Mouse (Mus musculus): ENCODE data around the gene 5730480H06Rik. TPM values are rescaled to one million over a fixed set of nuclear protein-coding genes. Genes with fewer than 3 reads are reported as not detected.

The 5730480H06Rik gene
- polyA plus RNA-seq, 1 experiment from 2014 or later = 11.1 TPM

- no peak overlapping the region for H3K9ac ChIP-seq (ENCODE audit: low read length)
- DNase-seq (ENCODE audit: low spot score) (no peak), ATAC-seq (ENCODE audit: low FRiP score, low TSS enrichment) (no peak)
- no peak for TF ChIP-seq CTCF (IDR thresholded peaks at IDR 0.05; ENCODE audit: low read depth)
- TF ChIP-seq EP300 (optimal IDR thresholded peaks at IDR 0.05) = no peak
- H3K4me3 ChIP-seq (ENCODE audit: low read depth, low read length) = no peak overlapping the region
- no peaks in the 10 kb centered on the region for H3K27me3 ChIP-seq (ENCODE audit: control insufficient read depth, insufficient read depth, low read length)
- H3K9me3 ChIP-seq (ENCODE audit: control insufficient read depth, low read length) = no peaks in the 10 kb centered on the region
- H3K4me1 ChIP-seq (replicated peaks; ENCODE audit: control insufficient read depth, insufficient read depth) = no peaks in the 10 kb centered on the region
- 62% methylated on average over 4 of the region's 4 CpGs for WGBS
- no peak overlapping the region for H3K4me2 ChIP-seq (replicated peaks; ENCODE audit: low read depth)
- H3K27ac ChIP-seq (replicated peaks) = no peak overlapping the region
- H3K36me3 ChIP-seq (ENCODE audit: control insufficient read depth, insufficient read depth, low read length) = 0 out of 2 replicates have a peak, but pooled peaks cover 4% of the 10 kb centered on the region
Observed at GRCm38 (mm10) chr5:48408276-48408675, 80.5 kb downstream of the 5730480H06Rik start.

- H3K36me3 ChIP-seq (ENCODE audit: control insufficient read depth, insufficient read depth, low read length) = no peaks in the 10 kb centered on the region
- H3K4me1 ChIP-seq (replicated peaks; ENCODE audit: control insufficient read depth, insufficient read depth) = no peaks in the 10 kb centered on the region
- H3K27me3 ChIP-seq (ENCODE audit: control insufficient read depth, insufficient read depth, low read length) = no peaks in the 10 kb centered on the region
- no peak overlapping the region for H3K4me3 ChIP-seq (ENCODE audit: low read depth, low read length)
- H3K9ac ChIP-seq (ENCODE audit: low read length) = no peak overlapping the region
- no peaks in the 10 kb centered on the region for H3K9me3 ChIP-seq (ENCODE audit: control insufficient read depth, low read length)
- 60% methylated on average over 5 of the region's 5 CpGs for WGBS
- ATAC-seq (ENCODE audit: low FRiP score, low TSS enrichment) = no peak
- no peak for DNase-seq (ENCODE audit: low spot score)
- TF ChIP-seq CTCF (IDR thresholded peaks at IDR 0.05; ENCODE audit: low read depth) (no peak), EP300 (optimal IDR thresholded peaks at IDR 0.05) (no peak)
- no peak overlapping the region for H3K4me2 ChIP-seq (replicated peaks; ENCODE audit: low read depth)
- H3K27ac ChIP-seq (replicated peaks) = no peak overlapping the region
Observed at GRCm38 (mm10) chr5:48410348-48410747, 82.6 kb downstream of the 5730480H06Rik start.

- no peaks in the 10 kb centered on the region for H3K9me3 ChIP-seq (ENCODE audit: control insufficient read depth, low read length)
- ATAC-seq (ENCODE audit: low FRiP score, low TSS enrichment) = no peak
- WGBS = 81% methylated on average over 4 of the region's 4 CpGs
- no peak overlapping the region for H3K27ac ChIP-seq (replicated peaks)
- no peak for DNase-seq (ENCODE audit: low spot score)
- H3K4me3 ChIP-seq (ENCODE audit: low read depth, low read length) = no peak overlapping the region
- TF ChIP-seq EP300 (optimal IDR thresholded peaks at IDR 0.05) (no peak), CTCF (IDR thresholded peaks at IDR 0.05; ENCODE audit: low read depth) (no peak)
- H3K36me3 ChIP-seq (ENCODE audit: control insufficient read depth, insufficient read depth, low read length) = no peaks in the 10 kb centered on the region
- H3K4me2 ChIP-seq (replicated peaks; ENCODE audit: low read depth) = no peak overlapping the region
- no peaks in the 10 kb centered on the region for H3K4me1 ChIP-seq (replicated peaks; ENCODE audit: control insufficient read depth, insufficient read depth)
- H3K27me3 ChIP-seq (ENCODE audit: control insufficient read depth, insufficient read depth, low read length) = no peaks in the 10 kb centered on the region
- no peak overlapping the region for H3K9ac ChIP-seq (ENCODE audit: low read length)
Observed at GRCm38 (mm10) chr5:48411462-48411861, 83.7 kb downstream of the 5730480H06Rik start.

GRCm38 (mm10) chr5:48412261-48412660, 84.5 kb downstream of the 5730480H06Rik start:
- Histone ChIP-seq H3K4me3 (ENCODE audit: low read depth, low read length) (no peak overlapping the region), H3K27me3 (ENCODE audit: control insufficient read depth, insufficient read depth, low read length) (no peaks in the 10 kb centered on the region), H3K4me1 (replicated peaks; ENCODE audit: control insufficient read depth, insufficient read depth) (no peaks in the 10 kb centered on the region), H3K4me2 (replicated peaks; ENCODE audit: low read depth) (no peak overlapping the region), H3K9ac (ENCODE audit: low read length) (no peak overlapping the region), H3K36me3 (ENCODE audit: control insufficient read depth, insufficient read depth, low read length) (no peaks in the 10 kb centered on the region), H3K27ac (replicated peaks) (no peak overlapping the region), H3K9me3 (ENCODE audit: control insufficient read depth, low read length) (no peaks in the 10 kb centered on the region)
- ATAC-seq (ENCODE audit: low FRiP score, low TSS enrichment) (no peak), DNase-seq (ENCODE audit: low spot score) (no peak)
- WGBS = 92% methylated on average over 4 of the region's 4 CpGs
- TF ChIP-seq CTCF (IDR thresholded peaks at IDR 0.05; ENCODE audit: low read depth) (no peak), EP300 (optimal IDR thresholded peaks at IDR 0.05) (no peak)

GRCm38 (mm10) chr5:48419741-48420140, 92.0 kb downstream of the 5730480H06Rik start:
- H3K27me3 ChIP-seq (ENCODE audit: control insufficient read depth, insufficient read depth, low read length) = no peaks in the 10 kb centered on the region
- no peak overlapping the region for H3K27ac ChIP-seq (replicated peaks)
- no peak overlapping the region for H3K9ac ChIP-seq (ENCODE audit: low read length)
- H3K9me3 ChIP-seq (ENCODE audit: control insufficient read depth, low read length) = no peaks in the 10 kb centered on the region
- no peak overlapping the region for H3K4me2 ChIP-seq (replicated peaks; ENCODE audit: low read depth)
- ATAC-seq (ENCODE audit: low FRiP score, low TSS enrichment) = no peak
- 84% methylated on average over 2 of the region's 2 CpGs for WGBS
- no peak for TF ChIP-seq EP300 (optimal IDR thresholded peaks at IDR 0.05)
- TF ChIP-seq CTCF (IDR thresholded peaks at IDR 0.05; ENCODE audit: low read depth) = no peak
- H3K4me3 ChIP-seq (ENCODE audit: low read depth, low read length) = no peak overlapping the region
- H3K36me3 ChIP-seq (ENCODE audit: control insufficient read depth, insufficient read depth, low read length) = no peaks in the 10 kb centered on the region
- no peak for DNase-seq (ENCODE audit: low spot score)
- H3K4me1 ChIP-seq (replicated peaks; ENCODE audit: control insufficient read depth, insufficient read depth) = no peaks in the 10 kb centered on the region

GRCm38 (mm10) chr5:48421957-48422356, 94.2 kb downstream of the 5730480H06Rik start:
- ATAC-seq (ENCODE audit: low FRiP score, low TSS enrichment) = no peak

More at GRCm38 (mm10) chr5:48421957-48422356, 94.2 kb downstream of the 5730480H06Rik start:
- TF ChIP-seq EP300 (optimal IDR thresholded peaks at IDR 0.05) (no peak), CTCF (IDR thresholded peaks at IDR 0.05; ENCODE audit: low read depth) (no peak)
- no peak overlapping the region for H3K27ac ChIP-seq (replicated peaks)
- H3K27me3 ChIP-seq (ENCODE audit: control insufficient read depth, insufficient read depth, low read length) = no peaks in the 10 kb centered on the region
- H3K9me3 ChIP-seq (ENCODE audit: control insufficient read depth, low read length) = no peaks in the 10 kb centered on the region
- 73% methylated on average over 1 of the region's 1 CpGs for WGBS
- H3K4me1 ChIP-seq (replicated peaks; ENCODE audit: control insufficient read depth, insufficient read depth) = no peaks in the 10 kb centered on the region
- no peaks in the 10 kb centered on the region for H3K36me3 ChIP-seq (ENCODE audit: control insufficient read depth, insufficient read depth, low read length)
- H3K4me3 ChIP-seq (ENCODE audit: low read depth, low read length) = no peak overlapping the region
- no peak overlapping the region for H3K9ac ChIP-seq (ENCODE audit: low read length)
- H3K4me2 ChIP-seq (replicated peaks; ENCODE audit: low read depth) = no peak overlapping the region
- DNase-seq (ENCODE audit: low spot score) = no peak

Measured in stomach, postnatal 0 days (tissue).